Mouse (Mus musculus): ENCODE measurements around the gene Pgghg.

GRCm38 (mm10) chr7:140921225-140921975 lies 19.8 kb upstream of the Pgghg start:
- TF ChIP-seq CTCF (IDR thresholded peaks at IDR 0.05; ENCODE audit: low read depth, low read length) (no peak), GATA1 (IDR thresholded peaks at IDR 0.05; ENCODE audit: borderline replicate concordance, low read length) (no peak), TAL1 (conservative IDR thresholded peaks at IDR 0.05; ENCODE audit: low read depth, low read length) (no peak), POLR2AphosphoS5 (IDR thresholded peaks at IDR 0.05; ENCODE audit: insufficient replicate concordance, low read depth, low read length) (no peak)

All from G1E (cell line).